Mouse (Mus musculus): ENCODE results near the gene Plekhh1.

DNA sequence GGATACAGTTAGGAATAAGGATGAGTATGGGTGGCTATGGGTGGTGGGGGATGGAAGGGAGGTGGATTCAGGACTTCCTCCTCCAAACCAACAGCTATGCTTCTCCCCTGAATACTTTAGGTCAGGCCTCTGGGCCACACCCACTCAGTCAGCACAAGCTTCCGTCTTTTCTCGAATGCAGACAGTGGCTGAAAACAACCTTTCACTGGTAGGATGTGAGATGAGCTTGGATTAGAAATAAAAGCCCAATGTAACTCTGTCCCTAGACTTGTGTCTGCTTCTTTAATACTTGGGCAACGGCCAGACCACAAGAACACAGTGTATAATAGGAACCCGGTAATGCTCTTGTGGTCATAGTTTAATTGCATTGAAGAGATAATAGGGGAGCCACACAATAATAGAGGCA lies 11.0 kb upstream of the Plekhh1 start:
- no peak for TF ChIP-seq CTCF (IDR thresholded peaks at IDR 0.05; ENCODE audit: control insufficient read depth, insufficient read depth, insufficient replicate concordance, low read depth, low read length)
- TF ChIP-seq POLR2A (IDR thresholded peaks at IDR 0.05; ENCODE audit: control insufficient read depth, low read depth, low read length) = no peak
